Mouse (Mus musculus): Measurements from ENCODE around the gene Vmn2r79. TPM values are rescaled to one million over a fixed set of nuclear protein-coding genes. Genes with fewer than 3 reads are reported as not detected.

The Vmn2r79 gene
- under 1 TPM; 0.04 to 0.16 TPM for polyA plus RNA-seq (2017; shearing (Covaris generic))

GRCm38 (mm10) chr7:86995815-86996214 lies at the start of gene Vmn2r79:
Gene Vmn2r79, plus strand, starts transcription at chr7:86996115.

Other genes with a start within 250 kb of the Vmn2r79 start
- not detected for gene Folh1, start 220.2 kb upstream of the Vmn2r79 start, polyA plus RNA-seq (2017; shearing (Covaris generic))
- gene Vmn2r77, start 201.1 kb upstream of the Vmn2r79 start, polyA plus RNA-seq (2017; shearing (Covaris generic)) = under 1 TPM; 0.06 to 0.14 TPM
- gene Vmn2r78, start 81.0 kb upstream of the Vmn2r79 start, polyA plus RNA-seq (2017; shearing (Covaris generic)) = under 1 TPM; 0.08 to 0.15 TPM
- under 1 TPM in 1 of 2 experiments, not detected in 1; 0.37 TPM for gene Nox4, start 250.0 kb downstream of the Vmn2r79 start, polyA plus RNA-seq (2017; shearing (Covaris generic))

Measured in activated CD4-positive, CD25-positive, alpha-beta regulatory T cell (primary cell).